Mouse (Mus musculus) kidney, postnatal 25 days (tissue): Measurements from ENCODE around the gene Nkx2-5.

Source experiments
- DNase-seq, 2 experiments: peaks; one replicate each; pipeline ENCODE4 v3.0.0; 2021; ENCODE audit warnings: mixed read lengths in 2 of 2

The Nkx2-5 gene

GRCm38 (mm10) chr17:26849746-26850357, 5.0 kb upstream of the Nkx2-5 start:
- DNase-seq, result peak; percentile 23 to 41

GRCm38 (mm10) chr17:26849106-26849745, 4.4 kb upstream of the Nkx2-5 start:
- no peak for DNase-seq

DNA sequence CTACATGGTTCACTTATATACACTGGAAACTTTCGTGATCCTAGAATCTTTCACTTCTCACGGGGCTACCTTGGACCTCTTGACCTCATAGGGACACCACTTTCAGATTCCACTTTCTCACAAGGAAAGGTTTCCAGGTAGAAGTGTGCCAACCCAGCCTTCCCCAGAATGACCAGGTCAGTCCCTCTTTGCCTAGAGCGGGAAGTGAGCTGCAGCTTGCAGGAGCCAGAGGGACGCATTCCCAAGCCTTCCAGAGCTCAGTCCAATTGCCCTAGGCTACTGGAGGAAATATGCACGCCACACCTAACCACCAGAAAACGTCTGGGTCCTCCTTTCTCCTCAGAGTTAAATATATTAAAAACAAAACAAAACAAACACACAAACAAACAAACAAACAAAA, 3.4 kb upstream of the Nkx2-5 start:
- no peak for DNase-seq

DNA sequence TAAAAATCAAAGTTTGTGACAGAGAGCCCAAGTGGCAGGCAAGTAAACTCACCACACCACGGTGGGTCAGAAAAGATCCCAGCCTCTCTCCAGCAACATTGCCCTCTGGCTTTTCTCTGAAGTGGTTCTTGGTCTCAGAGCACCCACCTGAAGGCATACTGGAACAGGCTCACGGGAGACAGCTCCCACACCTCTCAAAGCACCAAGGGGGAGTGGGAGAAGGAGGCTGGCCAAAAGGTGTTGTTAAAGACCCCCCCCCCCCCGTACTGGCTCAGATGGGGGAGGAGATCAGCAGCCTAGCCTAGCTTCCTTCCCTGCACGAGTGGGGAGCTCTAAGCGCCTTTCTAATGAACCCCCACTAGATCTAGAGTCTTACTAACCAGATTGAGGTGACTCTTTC, 3.0 kb upstream of the Nkx2-5 start:
- no peak for DNase-seq

GRCm38 (mm10) chr17:26846411-26846810, 1.6 kb upstream of the Nkx2-5 start:
- DNase-seq, result no peak

- no peak for DNase-seq
Observed at GRCm38 (mm10) chr17:26845149-26846050, 591 bp upstream of the Nkx2-5 start.

GRCm38 (mm10) chr17:26844371-26844851, 398 bp downstream of the Nkx2-5 start:
- DNase-seq, result peak in 1 of 2 experiments; percentile 38

- no peak for DNase-seq
Observed at GRCm38 (mm10) chr17:26843696-26844236, 1.0 kb downstream of the Nkx2-5 start.

DNA sequence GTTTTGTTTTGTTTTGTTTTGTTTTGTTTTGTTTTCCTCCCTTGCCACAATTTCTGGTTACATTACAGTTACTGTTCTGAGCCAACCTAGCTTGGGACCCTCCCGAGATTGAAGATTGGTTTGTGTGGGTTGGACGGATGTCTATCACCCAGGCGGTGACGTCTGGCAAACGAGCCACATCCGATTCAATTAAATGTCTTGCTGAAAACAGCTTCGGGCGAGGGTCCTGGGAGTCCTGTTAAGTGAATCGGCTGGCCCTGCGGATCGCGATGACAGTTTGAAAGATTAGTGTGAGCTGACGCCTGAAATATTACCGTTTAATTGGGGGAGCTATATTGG, 1.6 kb downstream of the Nkx2-5 start:
- DNase-seq, result no peak

- DNase-seq, result no peak
Observed at GRCm38 (mm10) chr17:26842431-26843228, 2.2 kb downstream of the Nkx2-5 start.

- DNase-seq, result no peak
Observed at GRCm38 (mm10) chr17:26841981-26842380, 2.8 kb downstream of the Nkx2-5 start.

GRCm38 (mm10) chr17:26840922-26841731, 3.7 kb downstream of the Nkx2-5 start:
- no peak for DNase-seq

GRCm38 (mm10) chr17:26840439-26840780, 4.4 kb downstream of the Nkx2-5 start:
- no peak for DNase-seq

DNA sequence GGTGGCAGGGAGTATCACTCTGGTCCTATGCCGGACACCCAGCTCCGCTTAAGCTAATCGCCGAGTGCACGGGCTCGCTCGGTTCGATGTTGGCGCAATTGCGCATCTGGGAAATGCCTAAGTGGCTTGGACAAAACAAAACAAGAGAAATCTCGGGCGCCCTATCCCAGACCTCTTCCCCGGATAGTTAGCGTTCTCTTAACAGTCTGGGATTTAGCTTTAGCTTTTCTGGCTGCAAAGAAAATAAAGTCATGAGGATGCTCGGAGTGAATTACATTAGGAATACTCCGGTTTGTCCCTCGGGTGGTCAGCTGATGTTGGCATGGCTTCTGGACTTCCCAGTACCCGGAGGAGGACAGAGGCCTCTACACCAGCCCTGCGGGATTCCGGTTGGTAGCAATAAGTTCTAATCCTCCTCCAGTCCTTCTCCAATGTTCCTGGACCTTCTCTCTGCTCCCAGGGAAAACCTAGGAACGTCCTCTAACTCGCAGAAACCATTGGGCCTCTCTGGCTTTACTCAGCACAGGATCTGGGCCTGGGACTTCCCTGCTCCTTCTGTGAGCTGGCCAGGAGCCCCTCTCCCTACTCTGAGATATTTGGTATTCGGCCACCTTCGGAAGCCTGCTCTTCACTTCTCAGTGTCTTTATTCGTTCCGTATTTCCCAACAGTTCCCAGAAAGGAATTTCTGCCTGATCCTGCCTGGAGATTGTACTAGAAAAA, 4.9 kb downstream of the Nkx2-5 start:
- DNase-seq, result no peak

- no peak for DNase-seq
Observed at GRCm38 (mm10) chr17:26838911-26839717, 5.7 kb downstream of the Nkx2-5 start.

DNA sequence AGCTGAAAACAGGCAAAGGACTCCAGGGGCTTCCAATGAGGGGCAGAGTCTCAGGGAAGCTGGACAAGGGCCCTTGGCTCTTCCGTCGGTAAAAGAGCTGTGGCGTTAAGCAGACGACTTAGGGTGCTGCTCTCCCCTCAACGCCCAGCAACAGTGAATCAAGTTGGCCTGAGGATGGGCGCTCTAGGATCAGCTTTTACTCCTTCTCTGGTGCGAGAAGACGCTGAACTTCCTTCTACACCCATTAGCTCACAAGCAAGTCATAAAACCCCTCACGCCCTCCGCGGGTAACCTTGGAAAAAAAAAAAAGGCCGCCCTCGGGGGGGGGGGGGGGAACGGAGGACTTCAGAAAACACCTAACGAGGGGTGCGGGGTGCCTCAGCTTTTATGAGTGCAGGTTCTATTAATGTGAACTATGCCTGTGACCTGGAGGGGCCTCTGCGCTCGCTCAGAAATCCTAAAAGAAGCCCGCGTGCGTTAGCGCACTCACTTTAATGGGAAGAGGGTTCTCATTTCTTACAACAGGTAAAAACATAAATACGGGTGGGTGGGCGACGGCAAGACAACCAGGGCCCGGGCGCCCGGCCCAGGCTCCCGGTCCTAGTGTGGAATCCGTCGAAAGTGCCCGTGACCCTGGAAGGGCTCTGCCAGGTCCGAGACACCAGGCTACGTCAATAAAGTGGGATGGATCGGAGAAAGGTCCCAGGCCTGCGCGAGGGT, 6.5 kb downstream of the Nkx2-5 start:
- DNase-seq, result no peak

GRCm38 (mm10) chr17:26837546-26837985, 7.2 kb downstream of the Nkx2-5 start:
- no peak for DNase-seq

DNA sequence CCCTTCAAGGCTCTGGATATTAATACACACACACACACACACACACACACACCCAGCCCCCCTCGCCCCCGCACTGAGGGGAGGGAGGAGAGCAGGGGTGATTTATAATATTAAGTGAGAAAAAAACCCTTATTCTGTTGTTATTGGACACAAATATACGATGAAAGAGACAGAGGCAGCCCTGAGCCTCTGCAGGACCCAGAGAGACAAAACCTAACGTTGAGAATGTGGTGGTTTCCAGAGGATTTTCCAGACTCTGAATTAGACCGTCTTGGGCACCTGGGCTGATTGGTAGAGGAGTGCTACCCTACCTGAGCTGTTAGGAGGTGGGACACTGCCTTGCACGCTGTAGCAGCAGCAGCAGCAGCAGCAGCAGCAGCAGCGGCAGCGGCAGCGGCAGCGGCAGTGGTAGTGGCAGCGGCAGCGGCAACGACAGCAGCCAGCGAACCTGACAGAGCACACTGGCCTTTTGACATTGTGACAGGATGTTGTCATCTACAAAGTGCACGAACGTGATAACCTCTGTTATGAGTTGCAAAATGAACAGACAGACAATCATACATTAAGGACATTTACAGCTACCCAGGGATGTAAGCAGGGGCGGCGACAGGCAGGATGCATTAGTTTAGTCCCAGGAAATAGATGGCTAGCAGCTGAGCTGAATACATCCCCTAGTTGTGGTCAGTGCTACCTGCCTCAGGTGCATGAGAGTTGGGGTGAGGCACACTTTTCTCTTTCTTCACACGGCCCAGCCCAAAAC, 7.8 kb downstream of the Nkx2-5 start:
- DNase-seq, result no peak

- no peak for DNase-seq
Observed at GRCm38 (mm10) chr17:26836377-26836776, 8.4 kb downstream of the Nkx2-5 start.
